Mouse (Mus musculus): ENCODE results near the gene Tada3.

Tada3 gene

GRCm38 (mm10) chr6:113388960-113389359 is 11.3 kb upstream of the Tada3 start, which contains the start of gene Ttll3:
TSS of gene Ttll3 (plus strand) at chr6:113389260.
- DNase-seq (ENCODE audit: low read depth, low spot score), result no peak

GRCm38 (mm10) chr6:113386025-113386424 is 8.3 kb upstream of the Tada3 start:
- no peak for DNase-seq (ENCODE audit: low read depth, low spot score)

GRCm38 (mm10) chr6:113385160-113385714 is 7.6 kb upstream of the Tada3 start:
- DNase-seq (ENCODE audit: low read depth, low spot score), result no peak

GRCm38 (mm10) chr6:113384351-113384927 is 6.8 kb upstream of the Tada3 start:
- DNase-seq (ENCODE audit: low read depth, low spot score), result no peak

GRCm38 (mm10) chr6:113380480-113380879 is 2.8 kb upstream of the Tada3 start:
- peak; percentile 59 for DNase-seq (ENCODE audit: low read depth, low spot score)

- no peak for DNase-seq (ENCODE audit: low read depth, low spot score)
These were observed 1.6 kb upstream of the Tada3 start for GRCm38 (mm10) chr6:113379246-113379645.

GRCm38 (mm10) chr6:113377172-113377495 is 549 bp downstream of the Tada3 start:
- DNase-seq (ENCODE audit: low read depth, low spot score), result no peak

- DNase-seq (ENCODE audit: low read depth, low spot score), result no peak
These were observed 4.2 kb downstream of the Tada3 start for GRCm38 (mm10) chr6:113373491-113373890.

GRCm38 (mm10) chr6:113370194-113370929 is 7.3 kb downstream of the Tada3 start:
- no peak for DNase-seq (ENCODE audit: low read depth, low spot score)

GRCm38 (mm10) chr6:113368577-113368976 is 9.1 kb downstream of the Tada3 start:
- DNase-seq (ENCODE audit: low read depth, low spot score), result no peak

- peak; percentile 89 for DNase-seq (ENCODE audit: low read depth, low spot score)
These were observed 9.6 kb downstream of the Tada3 start for GRCm38 (mm10) chr6:113368124-113368523.

- DNase-seq (ENCODE audit: low read depth, low spot score), result no peak
These were observed 10.1 kb downstream of the Tada3 start for GRCm38 (mm10) chr6:113367574-113367973.

GRCm38 (mm10) chr6:113366639-113367038 is 11.0 kb downstream of the Tada3 start:
- peak; percentile 72 for DNase-seq (ENCODE audit: low read depth, low spot score)

GRCm38 (mm10) chr6:113364518-113365135 is 13.1 kb downstream of the Tada3 start:
- no peak for DNase-seq (ENCODE audit: low read depth, low spot score)

GRCm38 (mm10) chr6:113362241-113362640 is 15.4 kb downstream of the Tada3 start:
- no peak for DNase-seq (ENCODE audit: low read depth, low spot score)

- DNase-seq (ENCODE audit: low read depth, low spot score), result peak; percentile 76
These were observed 16.2 kb downstream of the Tada3 start for GRCm38 (mm10) chr6:113361476-113361875.

- DNase-seq (ENCODE audit: low read depth, low spot score), result no peak
These were observed 24.0 kb downstream of the Tada3 start for GRCm38 (mm10) chr6:113353696-113354095.

GRCm38 (mm10) chr6:113352820-113353219 is 24.9 kb downstream of the Tada3 start:
- no peak for DNase-seq (ENCODE audit: low read depth, low spot score)

GRCm38 (mm10) chr6:113351653-113352052 is 26.0 kb downstream of the Tada3 start:
- no peak for DNase-seq (ENCODE audit: low read depth, low spot score)

- DNase-seq (ENCODE audit: low read depth, low spot score), result peak; percentile 88
These were observed 26.5 kb downstream of the Tada3 start for GRCm38 (mm10) chr6:113351161-113351560.

GRCm38 (mm10) chr6:113350538-113350937 is 27.1 kb downstream of the Tada3 start:
- peak; percentile 91 for DNase-seq (ENCODE audit: low read depth, low spot score)

- DNase-seq (ENCODE audit: low read depth, low spot score), result peak; percentile 56
These were observed 30.8 kb downstream of the Tada3 start for GRCm38 (mm10) chr6:113346897-113347296.

GRCm38 (mm10) chr6:113344321-113344720 is 33.4 kb downstream of the Tada3 start:
- no peak for DNase-seq (ENCODE audit: low read depth, low spot score)

Data from R1 (cell line).